Mouse (Mus musculus) midbrain, embryonic 10.5 days (tissue): Measurements from ENCODE around the gene Emid1. TPM values are rescaled to one million over a fixed set of nuclear protein-coding genes. Genes with fewer than 3 reads are reported as not detected.

Experiments used
- DNase-seq: peaks from one replicate; pipeline ENCODE4 v3.0.0-alpha.2; 2017; ENCODE audit warnings: low spot score
- H3K27ac ChIP-seq: fragments of 300-500 bp; sonication (generic); replicated peaks from 2 replicates; pipeline ENCODE4 v1.5.1; 2016; ENCODE audit warnings: mild to moderate bottlenecking
- H3K27me3 ChIP-seq: fragments of 300-500 bp; sonication (generic); 2 replicates; pipeline ENCODE4 v1.6.1; 2016; ENCODE audit warnings: low read depth, mild to moderate bottlenecking; ENCODE audit not compliant: poor library complexity, severe bottlenecking
- H3K36me3 ChIP-seq: fragments of 300-500 bp; sonication (generic); 2 replicates; pipeline ENCODE4 v1.6.1; 2016; ENCODE audit warnings: mild to moderate bottlenecking, moderate library complexity
- H3K4me1 ChIP-seq: fragments of 300-500 bp; sonication (generic); 2 replicates; pipeline ENCODE4 v1.6.1; 2016
- H3K4me3 ChIP-seq: fragments of 300-500 bp; sonication (generic); 2 replicates; pipeline ENCODE4 v1.5.1; 2016; ENCODE audit warnings: mild to moderate bottlenecking, moderate library complexity
- H3K9me3 ChIP-seq: fragments of 300-500 bp; sonication (generic); replicated peaks from 2 replicates; pipeline ENCODE4 v1.6.1; 2016; ENCODE audit warnings: mild to moderate bottlenecking
- WGBS: fragments of 180-500 bp; shearing (Covaris S2); methylation state at CpG from one replicate; pipeline ENCODE4 v1.1.7; 2016; 5-methylcytosine and 5-hydroxymethylcytosine counted together
- polyA plus RNA-seq: library from polyadenylated mRNA; unstranded; fragments of >200 nt; fragmentation: Nextera tagmentation; extraction: Ambion mirVana; gene quantifications from 2 replicates; pipeline ENCODE4 v1.2.1, GENCODE M21; 2016

The Emid1 gene
- polyA plus RNA-seq, 1 experiment from 2014 or later = 28.2 TPM

DNA sequence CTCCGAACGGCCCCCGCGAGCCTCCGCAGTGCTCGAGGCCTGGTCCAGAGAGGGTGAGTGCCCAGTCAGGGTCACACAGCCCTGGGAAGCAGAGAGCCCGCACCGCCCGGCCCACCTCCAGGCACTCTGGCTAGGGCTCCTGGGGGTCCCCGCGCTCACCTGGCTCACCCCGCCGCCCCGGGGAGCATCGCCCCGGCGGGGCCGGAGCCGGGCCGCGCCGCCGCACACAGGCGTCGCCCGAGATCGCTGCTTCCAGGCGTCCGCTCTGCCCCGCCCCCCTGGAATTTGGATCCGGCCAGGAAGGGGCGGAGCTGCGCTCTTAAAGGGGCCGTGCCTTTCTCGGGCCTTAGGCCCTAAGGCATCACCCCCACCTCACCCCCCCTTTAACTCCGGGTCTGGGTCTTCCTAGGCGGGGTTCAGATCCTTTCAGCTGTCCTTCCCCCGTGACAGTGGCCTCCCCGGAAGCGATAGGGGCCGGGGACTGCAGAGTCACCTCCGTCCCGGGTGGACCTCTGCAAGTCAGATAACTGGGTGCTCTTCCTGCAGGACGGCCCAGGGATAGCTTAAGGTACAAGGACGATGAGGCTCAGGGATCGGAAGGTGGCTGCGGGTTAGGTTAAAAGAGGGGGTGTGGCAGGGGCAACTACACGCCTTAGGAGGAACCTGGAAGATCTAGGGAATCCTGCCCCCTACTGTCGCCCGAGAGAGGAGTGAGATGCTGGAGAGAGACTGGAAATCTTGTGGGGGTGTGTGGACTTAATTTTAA, 86.8 kb downstream of the Emid1 start, which contains the start of gene Gas2l1:
Gas2l1 (minus strand) TSS at position 272 of the 766 bp plus-strand sequence.
- Histone ChIP-seq H3K36me3 (peaks cover 31% of the 10 kb centered on the region), H3K4me3 (peak within 1 kb of the TSS; percentile 83), H3K9me3 (no peaks in the 10 kb centered on the region), H3K27me3 (peaks cover 49% of the 10 kb centered on the region), H3K27ac (peak within 1 kb of the TSS; percentile 84), H3K4me1 (peaks cover 53% of the 10 kb centered on the region)
- peak; percentile 90 for DNase-seq
- WGBS = under 1% methylated on average over 50 of the region's 50 CpGs

- peaks cover 24% of the 10 kb centered on the region for H3K36me3 ChIP-seq
- H3K4me1 ChIP-seq = peaks cover 58% of the 10 kb centered on the region
- no peaks in the 10 kb centered on the region for H3K9me3 ChIP-seq
- WGBS = 17% methylated on average over 38 of the region's 38 CpGs
- peak overlapping the region; percentile 84 for H3K27ac ChIP-seq
- peak; percentile 42 for DNase-seq
- H3K4me3 ChIP-seq = peak overlapping the region; percentile 83
- peaks cover 56% of the 10 kb centered on the region for H3K27me3 ChIP-seq
Observed at GRCm38 (mm10) chr11:5064282-5065055, 87.6 kb downstream of the Emid1 start.

- Histone ChIP-seq H3K9me3 (no peaks in the 10 kb centered on the region), H3K27me3 (peaks cover 64% of the 10 kb centered on the region), H3K4me3 (peak overlapping the region; percentile 83), H3K4me1 (peaks cover 65% of the 10 kb centered on the region), H3K27ac (peak overlapping the region; percentile 46; the same call in 1 of the 2 replicates), H3K36me3 (peaks cover 17% of the 10 kb centered on the region)
- DNase-seq = no peak
- WGBS = 56% methylated on average over 31 of the region's 31 CpGs
Observed at GRCm38 (mm10) chr11:5063561-5064281, 88.3 kb downstream of the Emid1 start.

DNA sequence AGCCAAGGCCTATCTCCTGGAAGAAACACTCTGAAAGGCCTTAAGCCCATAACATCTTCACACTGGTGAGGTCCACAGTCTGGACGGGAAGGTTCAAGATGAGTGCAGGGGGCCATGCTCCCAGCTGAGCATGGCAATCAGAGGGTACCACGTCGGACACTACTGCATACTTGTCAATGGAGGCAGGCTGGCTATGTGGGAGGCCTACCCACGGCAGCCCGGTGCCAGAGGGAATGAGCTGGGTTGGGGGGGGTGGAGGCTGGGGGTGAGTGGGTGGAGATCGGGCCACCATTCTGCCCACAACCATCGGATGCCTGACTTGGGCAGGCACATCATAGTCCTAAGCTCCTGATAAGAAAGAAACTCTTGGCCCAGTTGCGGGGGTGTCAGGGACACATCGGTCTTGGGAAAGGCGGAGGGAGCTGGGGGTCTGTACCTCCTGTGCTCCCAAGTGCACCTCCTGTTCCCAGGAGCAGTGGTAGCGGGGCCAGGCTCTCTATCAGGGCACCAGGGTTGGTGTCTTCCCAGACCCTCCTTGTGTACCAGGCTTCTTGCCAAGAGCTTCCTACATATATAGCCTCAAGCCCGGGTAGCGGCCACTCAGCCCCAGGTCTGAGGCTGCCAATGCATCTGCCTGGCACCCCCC, 89.1 kb downstream of the Emid1 start:
- H3K4me1 ChIP-seq = peaks cover 72% of the 10 kb centered on the region
- 60% methylated on average over 13 of the region's 13 CpGs for WGBS
- 0 out of 2 replicates have a peak overlapping the region, but pooled peaks have one; percentile 54 for H3K4me3 ChIP-seq
- DNase-seq = no peak
- H3K9me3 ChIP-seq = no peaks in the 10 kb centered on the region
- peaks cover 71% of the 10 kb centered on the region for H3K27me3 ChIP-seq
- H3K36me3 ChIP-seq = peaks cover 9% of the 10 kb centered on the region
- no peak overlapping the region for H3K27ac ChIP-seq

DNA sequence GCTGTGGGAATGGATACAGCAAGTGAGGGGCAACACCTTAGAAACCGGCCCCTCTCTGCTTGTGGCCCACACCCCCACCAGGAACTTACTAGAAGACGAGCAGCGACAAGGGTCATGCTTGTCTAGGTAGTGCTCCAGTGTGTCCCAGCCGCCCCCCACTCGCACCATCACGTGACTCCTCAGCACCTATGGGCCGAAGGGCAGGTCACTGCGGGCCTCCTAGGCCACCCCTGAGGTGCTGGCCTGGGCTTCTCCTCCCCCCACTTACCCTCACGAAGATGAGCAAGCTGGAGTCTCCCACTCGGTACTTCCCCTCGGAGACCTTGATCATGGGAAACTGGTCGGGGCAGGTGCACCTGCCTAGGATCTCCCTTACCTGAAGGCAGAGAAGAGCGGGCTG, 89.7 kb downstream of the Emid1 start:
- Histone ChIP-seq H3K27me3 (peaks cover 78% of the 10 kb centered on the region), H3K27ac (peak overlapping the region; percentile 74), H3K4me1 (peaks cover 78% of the 10 kb centered on the region), H3K36me3 (peaks cover 5% of the 10 kb centered on the region; the same call in 1 of the 2 replicates), H3K9me3 (no peaks in the 10 kb centered on the region), H3K4me3 (peak overlapping the region; percentile 54)
- no peak for DNase-seq
- WGBS = 10% methylated on average over 13 of the region's 13 CpGs

- Histone ChIP-seq H3K9me3 (no peaks in the 10 kb centered on the region), H3K27me3 (peaks cover 85% of the 10 kb centered on the region), H3K4me1 (peaks cover 86% of the 10 kb centered on the region), H3K4me3 (peak overlapping the region; percentile 54), H3K36me3 (peaks cover 5% of the 10 kb centered on the region; the same call in 1 of the 2 replicates), H3K27ac (peak overlapping the region; percentile 74)
- DNase-seq = peak; percentile 86
- under 1% methylated on average over 61 of the region's 62 CpGs for WGBS
Observed at GRCm38 (mm10) chr11:5061413-5062139, 90.5 kb downstream of the Emid1 start.

DNA sequence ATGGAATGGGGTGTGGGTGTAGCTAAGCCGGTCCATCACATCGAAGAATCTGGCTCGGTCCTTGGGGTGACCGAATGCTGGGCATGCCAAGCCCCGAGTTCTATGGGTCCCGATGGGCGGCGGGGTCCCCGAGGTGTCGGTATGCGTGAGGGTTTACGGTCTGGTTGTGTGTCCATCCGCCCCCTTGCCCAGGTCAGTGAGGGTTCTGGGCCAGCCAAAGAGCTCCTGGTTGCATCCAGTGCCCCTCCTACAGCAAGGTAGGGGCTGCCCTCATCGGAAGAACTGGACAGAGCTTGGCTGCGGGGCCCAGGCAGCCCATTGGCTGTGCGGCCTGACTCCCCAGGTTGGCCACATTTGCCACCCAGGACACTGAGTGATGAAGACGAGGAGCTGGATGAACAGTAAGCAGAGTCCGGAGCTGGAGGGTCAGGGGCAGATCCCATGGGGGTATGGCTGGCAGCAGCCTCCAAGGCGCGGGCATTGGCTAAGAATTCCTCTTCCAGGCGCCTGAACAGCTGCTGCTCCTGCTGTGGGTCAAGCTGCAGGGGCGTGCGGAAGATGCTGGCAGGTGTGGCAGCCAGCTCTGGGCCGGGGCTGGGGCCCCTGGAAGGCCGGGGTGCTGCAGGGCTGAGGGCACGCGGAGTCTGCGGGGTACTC, 91.2 kb downstream of the Emid1 start:
- H3K27me3 ChIP-seq = peaks cover 92% of the 10 kb centered on the region
- 45% methylated on average over 28 of the region's 28 CpGs for WGBS
- H3K36me3 ChIP-seq = peaks cover 5% of the 10 kb centered on the region; the same call in 1 of the 2 replicates
- DNase-seq = peak; percentile 53
- H3K4me3 ChIP-seq = peak overlapping the region; percentile 54
- H3K4me1 ChIP-seq = peaks cover 93% of the 10 kb centered on the region
- H3K27ac ChIP-seq = peak overlapping the region; percentile 74; the same call in 1 of the 2 replicates
- no peaks in the 10 kb centered on the region for H3K9me3 ChIP-seq

- peak overlapping the region; percentile 14; the same call in 1 of the 2 replicates for H3K4me3 ChIP-seq
- 10% methylated on average over 27 of the region's 27 CpGs for WGBS
- H3K9me3 ChIP-seq = no peaks in the 10 kb centered on the region
Observed at GRCm38 (mm10) chr11:5059704-5060156, 92.3 kb downstream of the Emid1 start.

DNA sequence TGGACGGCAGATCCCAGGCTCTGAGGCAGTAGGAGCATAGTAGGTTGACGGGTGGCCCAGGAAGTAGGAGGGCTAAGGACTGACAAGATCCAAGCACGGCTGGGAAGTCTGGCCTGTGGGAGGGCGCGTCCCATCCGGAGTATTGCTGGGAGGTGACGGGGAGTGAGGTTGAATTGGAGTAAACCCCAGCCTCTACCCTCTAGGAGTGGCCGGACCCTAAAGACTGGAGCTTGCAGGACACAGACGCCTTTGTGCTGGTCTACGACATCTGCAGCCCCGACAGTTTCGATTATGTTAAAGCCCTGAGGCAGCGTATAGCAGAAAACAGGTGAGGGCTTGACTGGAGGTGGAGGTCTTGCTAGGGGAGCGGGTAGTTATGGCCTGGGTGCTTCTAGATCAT, 92.8 kb downstream of the Emid1 start:
- peak; percentile 26 for DNase-seq
- Histone ChIP-seq H3K4me1 (peaks cover 90% of the 10 kb centered on the region), H3K36me3 (peaks cover 5% of the 10 kb centered on the region; the same call in 1 of the 2 replicates), H3K4me3 (peak overlapping the region; percentile 62; the same call in 1 of the 2 replicates), H3K9me3 (no peaks in the 10 kb centered on the region), H3K27ac (no peak overlapping the region), H3K27me3 (peaks cover 96% of the 10 kb centered on the region)
- 31% methylated on average over 14 of the region's 14 CpGs for WGBS

More at GRCm38 (mm10) chr11:5059704-5060156, 92.3 kb downstream of the Emid1 start:
- H3K36me3 ChIP-seq = peaks cover 5% of the 10 kb centered on the region; the same call in 1 of the 2 replicates
- H3K4me1 ChIP-seq = peaks cover 95% of the 10 kb centered on the region
- DNase-seq = peak; percentile 61
- peaks cover 100% of the 10 kb centered on the region for H3K27me3 ChIP-seq
- no peak overlapping the region for H3K27ac ChIP-seq

- H3K4me3 ChIP-seq = peak overlapping the region; percentile 62; the same call in 1 of the 2 replicates
- H3K36me3 ChIP-seq = peaks cover 5% of the 10 kb centered on the region; the same call in 1 of the 2 replicates
- peaks cover 86% of the 10 kb centered on the region for H3K4me1 ChIP-seq
- peaks cover 91% of the 10 kb centered on the region for H3K27me3 ChIP-seq
- DNase-seq = no peak
- H3K27ac ChIP-seq = no peak overlapping the region
- WGBS = 29% methylated on average over 9 of the region's 9 CpGs
- no peaks in the 10 kb centered on the region for H3K9me3 ChIP-seq
Observed at GRCm38 (mm10) chr11:5058783-5059182, 93.3 kb downstream of the Emid1 start.
